Mouse (Mus musculus) liver, embryonic 15.5 days (tissue): Measurements from ENCODE around the gene Marf1. TPM values are rescaled to one million over a fixed set of nuclear protein-coding genes. Genes with fewer than 3 reads are reported as not detected.
A peak's percentile ranks its signal among the peaks of the same experiment; 100 is the strongest.
"Not testable (repeated sequence)": the region's sequence is repeated elsewhere in the genome, so short reads cannot be mapped to it uniquely, and the experiment has no call there.

Experiments
- ATAC-seq: fragments of 200-750 bp; cut with Nextera tagmentation; 2 replicates; pipeline ENCODE4 v1.8.0; 2017; ENCODE audit warnings: moderate number of reproducible peaks, mild to moderate bottlenecking, moderate library complexity; ENCODE audit not compliant: insufficient read depth
- H3K27ac ChIP-seq: fragments of 300-500 bp; sonication (generic); replicated peaks from 2 replicates; pipeline ENCODE4 v1.5.1; 2015; ENCODE audit warnings: mild to moderate bottlenecking, inconsistent platforms
- H3K27me3 ChIP-seq: fragments of 300-500 bp; sonication (generic); 2 replicates; pipeline ENCODE4 v1.6.1; 2015; ENCODE audit warnings: mild to moderate bottlenecking, inconsistent platforms
- H3K36me3 ChIP-seq: fragments of 300-500 bp; sonication (generic); replicated peaks from 2 replicates; pipeline ENCODE4 v1.6.1; 2015; ENCODE audit warnings: moderate library complexity, mild to moderate bottlenecking, inconsistent platforms
- H3K4me1 ChIP-seq: fragments of 300-500 bp; sonication (generic); replicated peaks from 2 replicates; pipeline ENCODE4 v1.6.1; 2015; ENCODE audit warnings: inconsistent platforms
- H3K4me2 ChIP-seq: fragments of 300-500 bp; sonication (generic); 2 replicates; pipeline ENCODE4 v1.6.1; 2015; ENCODE audit warnings: moderate library complexity, mild to moderate bottlenecking, inconsistent platforms
- H3K4me3 ChIP-seq: fragments of 300-500 bp; sonication (generic); replicated peaks from 2 replicates; pipeline ENCODE4 v1.5.1; 2015; ENCODE audit warnings: mild to moderate bottlenecking, inconsistent platforms
- H3K9ac ChIP-seq: fragments of 300-500 bp; sonication (generic); 2 replicates; pipeline ENCODE4 v1.6.1; 2015; ENCODE audit warnings: moderate library complexity, mild to moderate bottlenecking, inconsistent platforms
- H3K9me3 ChIP-seq: fragments of 300-500 bp; sonication (generic); replicated peaks from 2 replicates; pipeline ENCODE4 v1.6.1; 2016; ENCODE audit warnings: inconsistent platforms
- WGBS: fragments of 180-500 bp; shearing (Covaris S2); methylation state at CpG from one replicate; pipeline ENCODE4 v1.1.7; 2015; ENCODE audit warnings: mixed read lengths; ENCODE audit not compliant: insufficient replicate concordance; 5-methylcytosine and 5-hydroxymethylcytosine counted together
- microRNA counts: library from miRNA; unstranded; fragments of <30 nt; microRNA quantifications from one replicate; lab custom pipeline; 2016
- microRNA-seq: library from miRNA; unstranded; fragments of <30 nt; microRNA quantifications from one replicate; pipeline ENCODE4, GENCODE M21; 2016
- polyA plus RNA-seq: library from polyadenylated mRNA; unstranded; fragments of >200 nt; fragmentation: Nextera tagmentation; extraction: Ambion mirVana; gene quantifications from 2 replicates; pipeline ENCODE4 v1.2.1, GENCODE M21; 2015

Gene Marf1
- polyA plus RNA-seq, 1 experiment from 2014 or later = 5.5 TPM

- H3K4me3 ChIP-seq, H3K27me3 ChIP-seq, ATAC-seq, H3K36me3 ChIP-seq, H3K9me3 ChIP-seq, H3K9ac ChIP-seq, H3K4me2 ChIP-seq, H3K4me1 ChIP-seq, H3K27ac ChIP-seq: not testable (repeated sequence)
- 77% methylated on average over 4 of the region's 4 CpGs for WGBS
These were observed 96.6 kb downstream of the Marf1 start for GRCm38 (mm10) chr16:14066571-14066970.

- 49% methylated on average over 5 of the region's 5 CpGs for WGBS
- no peak for ATAC-seq
- no peaks in the 10 kb centered on the region for H3K27me3 ChIP-seq
- H3K9me3 ChIP-seq = no peaks in the 10 kb centered on the region
- H3K4me2 ChIP-seq = no peak overlapping the region
- no peak overlapping the region for H3K9ac ChIP-seq
- H3K36me3 ChIP-seq = no peaks in the 10 kb centered on the region
- H3K4me3 ChIP-seq = no peak overlapping the region
- H3K27ac ChIP-seq = no peak overlapping the region
- no peaks in the 10 kb centered on the region for H3K4me1 ChIP-seq
These were observed 103.3 kb downstream of the Marf1 start for GRCm38 (mm10) chr16:14059869-14060268.

MicroRNAs within 50 kb of the gene (microRNA counts, 519-probe panel; counts per million panel counts)
- microRNA mmu-miR-484 (lab: Ali Mortazavi, UCI) = 3,008 counts per million, percentile 61 among the panel's probes with 10 or more counts

Small RNA genes lying within 50 kb of the gene (microRNA-seq; reads per million reads assigned to microRNA genes)
- gene Gm27671 = not detected
- 2,708 reads per million, percentile 86 among the genes with 10 or more reads in this experiment for gene Mir484

Other genes starting within 250 kb of the Marf1 start
- 0.05 and 0.09 TPM in 2 replicates for gene 2900011O08Rik, start 176.7 kb downstream of the Marf1 start, polyA plus RNA-seq
- gene Ifitm7, start 176.5 kb downstream of the Marf1 start, polyA plus RNA-seq = not detected in 2 replicates
- gene Nde1, start 76 bp downstream of the Marf1 start, polyA plus RNA-seq = 51.9 and 54.5 TPM in 2 replicates
- gene Myh11, start 128.0 kb upstream of the Marf1 start, polyA plus RNA-seq = 0.68 and 0.93 TPM in 2 replicates
- 58.9 and 62.8 TPM in 2 replicates for gene Fopnl, start 154.1 kb upstream of the Marf1 start, polyA plus RNA-seq
- gene Abcc1, start 198.2 kb upstream of the Marf1 start, polyA plus RNA-seq = 2.2 and 2.3 TPM in 2 replicates